Comparison of ENCODE assay signal across 27 mouse cellular contexts in the genomic region with DNA sequence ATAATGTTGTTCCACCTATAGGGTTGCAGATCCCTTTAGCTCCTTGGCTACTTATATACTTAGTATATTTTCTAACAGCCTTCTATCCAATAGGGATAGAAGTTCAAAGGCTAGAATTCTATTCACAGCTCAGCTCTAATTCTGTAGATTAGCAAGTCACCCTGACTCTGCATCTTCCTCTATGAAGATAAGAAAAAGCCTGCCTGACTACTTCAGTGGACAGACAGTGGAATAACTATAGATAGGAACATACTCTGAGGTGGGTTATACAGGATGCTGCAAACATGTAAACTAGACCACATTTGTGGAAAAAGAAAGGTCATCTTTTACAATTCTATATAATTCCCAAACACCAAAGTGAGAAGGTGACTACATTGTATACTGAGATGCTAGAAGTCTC. TPM values are rescaled to one million over a fixed set of nuclear protein-coding genes. Genes with fewer than 3 reads are reported as not detected.
DNase-seq lines count a peak whose midpoint lies in the region; ATAC-seq and TF ChIP-seq lines count a peak whose summit lies in the region.
"Had no signal": no experiment of that assay in that cellular context is flagged by ENCODE, and none has a peak within 500 bp of the region (broad histone marks: within the 10 kb centered on the region; RNA-seq: fewer than 3 reads in every experiment).

No protein-coding gene starts in this region.

- no peak overlapping the region for H3K4me2 ChIP-seq in liver, embryonic 12.5 days
- no peak overlapping the region for H3K4me2 ChIP-seq in liver, embryonic 13.5 days
- H3K4me2 ChIP-seq: forebrain, embryonic 13.5 days; heart, embryonic 11.5 days; hindbrain, embryonic 12.5 days had no signal

- no peaks in the 10 kb centered on the region for H3K27me3 ChIP-seq in liver, embryonic 12.5 days (replicated peaks)
- no peaks in the 10 kb centered on the region for H3K27me3 ChIP-seq in MEL (ENCODE audit: control insufficient read depth in 1 of 2, insufficient read depth in 2 of 2, low read length in 2 of 2)
- H3K27me3 ChIP-seq in liver, embryonic 13.5 days: no peaks in the 10 kb centered on the region
- H3K27me3 ChIP-seq in embryonic facial prominence, embryonic 10.5 days (replicated peaks; ENCODE audit: low read depth, poor library complexity, severe bottlenecking): no peaks in the 10 kb centered on the region
- H3K27me3 ChIP-seq: CH12.LX; forebrain, embryonic 13.5 days; hindbrain, embryonic 12.5 days had no signal

- H3K27ac ChIP-seq in liver, embryonic 12.5 days: no peak overlapping the region
- H3K27ac ChIP-seq in MEL (ENCODE audit: control insufficient read depth, low read depth, low read length): no peak overlapping the region
- no peak overlapping the region for H3K27ac ChIP-seq in liver, embryonic 13.5 days
- no peak overlapping the region for H3K27ac ChIP-seq in embryonic facial prominence, embryonic 10.5 days (replicated peaks)
- H3K27ac ChIP-seq: forebrain, embryonic 10.5 days; forebrain, embryonic 13.5 days; heart, adult 2 months; hindbrain, embryonic 12.5 days had no signal

- no peak for TF ChIP-seq RAD21 in MEL (IDR thresholded peaks at IDR 0.05; ENCODE audit: low read depth, low read length)

- ATAC-seq in liver, embryonic 12.5 days: peak; percentile 72
- ATAC-seq in liver, embryonic 13.5 days (ENCODE audit: low read depth): peak; percentile 54; the same call in 1 of the 2 replicates
- 0 out of 2 replicates have a peak, but pooled peaks have one; percentile 23 for ATAC-seq in megakaryocyte progenitor cell, adult 5-6 weeks (replicated peaks; ENCODE audit: poor library complexity)
- ATAC-seq: activated CD4-positive, CD25-positive, alpha-beta regulatory T cell, adult 4 months; forebrain, embryonic 13.5 days; forebrain, embryonic 16.5 days; hindbrain, embryonic 16.5 days had no signal

- TF ChIP-seq POLR2A in MEL (IDR thresholded peaks at IDR 0.05; ENCODE audit: control insufficient read depth in 1 of 2, insufficient read depth in 1 of 2, low read depth in 1 of 2, low read length in 2 of 2, poor library complexity in 1 of 2): no peak

- peaks cover 56% of the 10 kb centered on the region for H3K79me2 ChIP-seq in MEL (ENCODE audit: control insufficient read depth, insufficient read depth, low read length, poor library complexity)

- no peak for DNase-seq in liver
- peak; percentile 79 for DNase-seq in MEL (ENCODE audit: low read depth, low spot score)
- no peak for DNase-seq in liver, embryonic 13.5 days
- DNase-seq in embryonic facial prominence, embryonic 10.5 days (ENCODE audit: low spot score): no peak
- no peak for DNase-seq in urinary bladder, postnatal 25 days (ENCODE audit: low spot score)
- no peak for DNase-seq in lung, postnatal 10 days
- DNase-seq: adrenal gland, adult 8-10 months; adrenal gland, postnatal 25 days; B cell, adult 2 months; cerebellum, adult 11 months; cerebellum, adult 2 months; cerebellum, adult 9-11 months; cerebellum, postnatal 36 days; embryo, embryonic 11 days; gastrocnemius, postnatal 10 days; gastrocnemius, postnatal 36 days; heart, adult 2 months had no signal

- peaks cover 7% of the 10 kb centered on the region; the same call in 1 of the 2 replicates for H3K4me1 ChIP-seq in liver, embryonic 12.5 days
- peaks cover 14 to 21% of the 10 kb centered on the region in 2 experiments for H3K4me1 ChIP-seq in MEL (ENCODE audit: control insufficient read depth in 1 of 2, insufficient read depth in 2 of 2, low read length in 2 of 2)
- peaks cover 10% of the 10 kb centered on the region for H3K4me1 ChIP-seq in liver, embryonic 13.5 days (replicated peaks)
- H3K4me1 ChIP-seq in embryonic facial prominence, embryonic 10.5 days: no peaks in the 10 kb centered on the region
- H3K4me1 ChIP-seq: forebrain, embryonic 10.5 days; forebrain, embryonic 13.5 days; hindbrain, embryonic 12.5 days had no signal

- peak in 1 of 3 experiments; percentile 16; a peak in 2 of 6 replicates for TF ChIP-seq CTCF in MEL (IDR thresholded peaks at IDR 0.05 in 2 of 3, conservative IDR thresholded peaks at IDR 0.05 in 1 of 3; ENCODE audit: control insufficient read depth in 1 of 3, insufficient read depth in 1 of 3, low read depth in 2 of 3, low read length in 3 of 3, poor library complexity in 1 of 3, severe bottlenecking in 1 of 3)

- H3K9ac ChIP-seq in liver, embryonic 12.5 days: no peak overlapping the region
- H3K9ac ChIP-seq in MEL (ENCODE audit: control insufficient read depth, low read depth, low read length, poor library complexity, severe bottlenecking): no peak overlapping the region
- no peak overlapping the region for H3K9ac ChIP-seq in liver, embryonic 13.5 days
- H3K9ac ChIP-seq: forebrain, embryonic 13.5 days; hindbrain, embryonic 12.5 days had no signal

- no peak overlapping the region for H3K4me3 ChIP-seq in liver, embryonic 12.5 days
- H3K4me3 ChIP-seq in MEL (ENCODE audit: control insufficient read depth in 1 of 2, insufficient read depth in 1 of 2, low read depth in 2 of 2, low read length in 2 of 2): no peak overlapping the region
- no peak overlapping the region for H3K4me3 ChIP-seq in liver, embryonic 13.5 days (replicated peaks)
- no peak overlapping the region for H3K4me3 ChIP-seq in embryonic facial prominence, embryonic 10.5 days
- H3K4me3 ChIP-seq: forebrain, embryonic 10.5 days; forebrain, embryonic 13.5 days; heart, adult 2 months; hindbrain, embryonic 12.5 days had no signal

- peak; percentile 69 to 79 for TF ChIP-seq EP300 in MEL (IDR thresholded peaks at IDR 0.05; ENCODE audit: low read depth in 1 of 2, low read length in 2 of 2)

- H3K36me3 ChIP-seq in liver, embryonic 12.5 days: no peaks in the 10 kb centered on the region
- H3K36me3 ChIP-seq in MEL (ENCODE audit: control insufficient read depth in 1 of 2, insufficient read depth in 2 of 2, low read length in 2 of 2): peaks cover 2 to 28% of the 10 kb centered on the region in 2 experiments; a peak in 2 of 4 replicates
- H3K36me3 ChIP-seq in liver, embryonic 13.5 days: no peaks in the 10 kb centered on the region
- no peaks in the 10 kb centered on the region for H3K36me3 ChIP-seq in embryonic facial prominence, embryonic 10.5 days (replicated peaks)
- H3K36me3 ChIP-seq: forebrain, embryonic 10.5 days; hindbrain, embryonic 12.5 days had no signal

- no peaks in the 10 kb centered on the region for H3K9me3 ChIP-seq in liver, embryonic 12.5 days (replicated peaks)
- no peaks in the 10 kb centered on the region for H3K9me3 ChIP-seq in MEL (replicated peaks; ENCODE audit: insufficient read depth, low read length)
- H3K9me3 ChIP-seq in liver, embryonic 13.5 days (replicated peaks): no peaks in the 10 kb centered on the region
- H3K9me3 ChIP-seq in embryonic facial prominence, embryonic 10.5 days: no peaks in the 10 kb centered on the region
- H3K9me3 ChIP-seq: forebrain, embryonic 10.5 days; forebrain, embryonic 13.5 days; hindbrain, embryonic 12.5 days had no signal

TF ChIP-seq in MEL, 35 proteins besides CTCF, POLR2A, EP300 and RAD21:
- TF ChIP-seq ZC3H11A (IDR thresholded peaks at IDR 0.05; ENCODE audit: low read depth, low read length): no peak
- peak; percentile 75 for TF ChIP-seq ETS1 (IDR thresholded peaks at IDR 0.05; ENCODE audit: low read depth, low read length)
- peak; percentile 98 for TF ChIP-seq GABPA (IDR thresholded peaks at IDR 0.05; ENCODE audit: low read depth, low read length)
- peak; percentile 80 for TF ChIP-seq MAFK (IDR thresholded peaks at IDR 0.05; ENCODE audit: borderline replicate concordance, low read depth, low read length)
- peak; percentile 79 for TF ChIP-seq GATA1 (IDR thresholded peaks at IDR 0.05; ENCODE audit: low read depth, low read length)
TF ChIP-seq in MEL: peak in this region for 4.

RNA-seq across cellular contexts. Expression of a gene that starts 21.5 kb away (rescaled TPM):
- 2.0 and 2.4 TPM in 2 replicates for polyA plus RNA-seq in liver, embryonic 12.5 days (2016; fragmentation: Nextera tagmentation; extraction: Ambion mirVana)
- total RNA-seq in MEL (2012; rRNA removed): 26.0 and 30.9 TPM in 2 replicates
- polyA plus RNA-seq in MEL (2012; ENCODE audit: insufficient read depth in 1 of 2, insufficient read length in 2 of 2, low read depth in 1 of 2, low replicate concordance in 2 of 2, missing spikeins in 1 of 2): 10 to 100 TPM; 38.8 to 87.0 TPM
- 1.0 and 1.3 TPM in 2 replicates for polyA plus RNA-seq in liver, embryonic 13.5 days (2015; fragmentation: Nextera tagmentation; extraction: Ambion mirVana)
- 30.3 and 32.6 TPM in 2 replicates for total RNA-seq in megakaryocyte progenitor cell, adult 5-6 weeks (2015)
- 29.1 and 31.1 TPM in 2 replicates for total RNA-seq in megakaryocyte progenitor cell, adult 5-6 weeks (2017)
- 9.4 and 10.8 TPM in 2 replicates for polyA plus RNA-seq in embryonic facial prominence, embryonic 10.5 days (2016; fragmentation: Nextera tagmentation; extraction: Ambion mirVana)
